Mouse (Mus musculus) hindbrain, embryonic 10.5 days (tissue): ENCODE data around the gene Sgpl1. TPM values are rescaled to one million over a fixed set of nuclear protein-coding genes. Genes with fewer than 3 reads are reported as not detected.

ENCODE experiments used
- DNase-seq: peaks from one replicate; pipeline ENCODE4 v3.0.0-alpha.2; 2017; ENCODE audit warnings: low spot score
- H3K27ac ChIP-seq: fragments of 300-500 bp; sonication (generic); 2 replicates; pipeline ENCODE4 v1.5.1; 2016; ENCODE audit warnings: mild to moderate bottlenecking, moderate library complexity
- H3K27me3 ChIP-seq: fragments of 300-500 bp; sonication (generic); 2 replicates; pipeline ENCODE4 v1.6.1; 2016; ENCODE audit warnings: mild to moderate bottlenecking; ENCODE audit not compliant: poor library complexity, insufficient read depth, severe bottlenecking
- H3K36me3 ChIP-seq: fragments of 300-500 bp; sonication (generic); 2 replicates; pipeline ENCODE4 v1.6.1; 2016; ENCODE audit warnings: mild to moderate bottlenecking, moderate library complexity
- H3K4me1 ChIP-seq: fragments of 300-500 bp; sonication (generic); replicated peaks from 2 replicates; pipeline ENCODE4 v1.6.1; 2016; ENCODE audit warnings: mild to moderate bottlenecking
- H3K4me3 ChIP-seq: fragments of 300-500 bp; sonication (generic); 2 replicates; pipeline ENCODE4 v1.5.1; 2016; ENCODE audit warnings: mild to moderate bottlenecking, moderate library complexity
- H3K9me3 ChIP-seq: fragments of 300-500 bp; sonication (generic); 2 replicates; pipeline ENCODE4 v1.6.1; 2016; ENCODE audit warnings: mild to moderate bottlenecking, moderate library complexity
- WGBS: fragments of 180-500 bp; shearing (Covaris S2); methylation state at CpG from one replicate; pipeline ENCODE4 v1.1.7; 2016; 5-methylcytosine and 5-hydroxymethylcytosine counted together
- polyA plus RNA-seq: library from polyadenylated mRNA; unstranded; fragments of >200 nt; fragmentation: Nextera tagmentation; extraction: Ambion mirVana; gene quantifications from 2 replicates; pipeline ENCODE4 v1.2.1, GENCODE M21; 2016

The Sgpl1 gene
- polyA plus RNA-seq, 1 experiment from 2014 or later: 73.0 TPM

GRCm38 (mm10) chr10:61068436-61069192, 78.9 kb downstream of the Sgpl1 start:
- 0 out of 2 replicates have a peak overlapping the region, but pooled peaks have one; percentile 24 for H3K27ac ChIP-seq
- peak; percentile 63 for DNase-seq
- H3K4me1 ChIP-seq: peaks cover 43% of the 10 kb centered on the region
- WGBS: 4% methylated on average over 8 of the region's 8 CpGs
- peak overlapping the region; percentile 18; the same call in 1 of the 2 replicates for H3K4me3 ChIP-seq
- H3K27me3 ChIP-seq: peaks cover 72% of the 10 kb centered on the region
- no peaks in the 10 kb centered on the region for H3K36me3 ChIP-seq
- H3K9me3 ChIP-seq: no peaks in the 10 kb centered on the region

DNA sequence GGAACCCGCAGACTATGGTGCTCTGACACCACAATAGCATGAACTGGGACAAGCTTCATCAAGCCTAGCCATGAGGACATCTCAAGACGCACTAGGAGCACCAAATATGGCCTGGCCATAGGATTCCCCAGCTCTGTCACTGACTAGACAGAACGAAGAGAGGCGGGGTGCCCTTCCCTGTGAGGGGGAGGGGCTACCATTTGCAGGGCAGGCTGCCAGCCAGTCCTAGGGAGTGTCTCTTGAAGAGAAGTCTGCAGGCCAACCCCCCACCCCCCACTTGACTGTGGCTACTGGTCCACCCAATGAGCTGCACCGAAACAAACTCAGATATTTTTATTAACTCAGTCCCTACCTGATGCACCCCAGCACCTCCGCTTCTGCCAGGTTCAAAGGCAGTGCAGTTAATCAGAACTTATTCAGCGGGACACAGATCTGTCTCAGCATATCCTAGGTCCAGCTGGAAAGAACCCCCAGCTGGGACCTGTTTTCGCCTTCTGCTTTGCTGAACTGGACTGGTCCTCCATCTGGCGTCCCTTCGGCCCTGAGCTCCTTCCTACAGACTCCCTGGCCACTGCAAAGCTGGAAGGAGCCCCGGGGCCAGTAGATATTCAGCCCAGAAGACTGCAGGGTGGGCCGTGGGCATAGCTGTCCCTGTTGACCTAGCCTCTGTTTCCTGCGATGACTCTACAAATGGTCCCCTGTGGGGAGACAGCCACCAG, 82.1 kb downstream of the Sgpl1 start:
- Histone ChIP-seq H3K9me3 (no peaks in the 10 kb centered on the region), H3K27ac (peak overlapping the region; percentile 79; the same call in 1 of the 2 replicates), H3K36me3 (no peaks in the 10 kb centered on the region), H3K27me3 (peaks cover 72% of the 10 kb centered on the region), H3K4me1 (peaks cover 46% of the 10 kb centered on the region), H3K4me3 (peak overlapping the region; percentile 37; the same call in 1 of the 2 replicates)
- DNase-seq: no peak
- WGBS: 50% methylated on average over 13 of the region's 13 CpGs

- Histone ChIP-seq H3K27ac (peak overlapping the region; percentile 79), H3K4me1 (peaks cover 52% of the 10 kb centered on the region), H3K4me3 (peak overlapping the region; percentile 37), H3K27me3 (peaks cover 67% of the 10 kb centered on the region), H3K9me3 (no peaks in the 10 kb centered on the region), H3K36me3 (no peaks in the 10 kb centered on the region)
- 5% methylated on average over 8 of the region's 8 CpGs for WGBS
- DNase-seq: peak; percentile 80
Observed at GRCm38 (mm10) chr10:61064635-61065034, 82.9 kb downstream of the Sgpl1 start.

DNA sequence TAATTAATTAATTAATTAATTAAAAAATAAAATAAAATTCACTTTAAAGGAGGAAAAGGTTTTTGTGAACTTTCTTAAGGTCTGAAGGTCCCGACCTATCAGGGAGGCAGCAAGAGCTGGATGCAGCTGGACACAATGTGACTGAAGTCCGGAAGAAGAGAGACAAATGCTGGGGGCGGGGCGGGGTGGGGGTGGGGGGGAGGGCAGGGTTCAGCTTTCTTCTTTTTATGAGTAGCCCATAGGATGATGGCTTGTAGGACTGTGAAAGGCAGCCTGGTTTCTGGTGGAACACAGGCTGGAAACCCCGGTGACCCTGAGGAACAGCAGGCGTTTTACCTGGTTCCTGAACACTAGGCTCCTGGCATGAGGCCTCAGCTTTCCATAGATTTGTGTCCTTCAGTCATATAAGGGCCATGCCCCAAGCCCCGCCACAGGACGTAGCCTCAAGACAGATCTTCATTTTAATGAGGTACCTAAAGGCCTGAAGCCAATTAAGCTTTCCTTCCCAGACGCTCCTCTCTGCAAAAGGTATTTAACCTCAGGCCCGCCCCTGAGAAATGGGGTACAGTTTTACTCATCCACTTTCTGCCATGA, 84.1 kb downstream of the Sgpl1 start:
- Histone ChIP-seq H3K4me3 (no peak overlapping the region), H3K9me3 (no peaks in the 10 kb centered on the region), H3K4me1 (peaks cover 44% of the 10 kb centered on the region), H3K27me3 (peaks cover 64% of the 10 kb centered on the region), H3K36me3 (no peaks in the 10 kb centered on the region), H3K27ac (no peak overlapping the region)
- no peak for DNase-seq
- WGBS: 69% methylated on average over 10 of the region's 10 CpGs

DNA sequence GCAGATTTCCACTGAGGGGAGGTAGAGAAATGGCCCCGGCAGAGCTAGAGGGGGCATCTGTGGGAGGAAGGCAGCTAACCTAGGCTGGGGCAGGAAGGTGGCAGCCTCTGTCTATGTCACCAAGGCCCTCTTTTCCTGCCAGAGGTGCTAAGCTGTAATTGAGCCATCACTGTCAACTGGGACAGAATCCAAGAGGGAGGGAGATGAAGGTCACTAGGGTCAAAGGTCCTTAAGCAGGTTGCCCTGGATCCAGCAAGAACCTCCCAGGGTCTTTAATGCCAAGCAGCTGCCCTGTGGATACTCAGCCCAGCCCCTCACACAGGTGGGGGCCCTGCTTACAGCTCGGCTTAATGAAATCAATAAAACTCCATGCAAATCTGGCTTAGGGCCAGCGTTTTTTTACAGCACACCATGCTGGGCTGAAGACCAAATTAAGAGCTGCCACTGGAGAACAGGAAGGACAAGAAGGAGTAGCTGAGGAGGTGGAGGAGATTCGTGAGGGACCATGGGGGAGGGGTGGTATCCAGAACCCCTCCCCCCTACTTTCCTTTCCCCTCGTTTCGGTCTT, 87.9 kb downstream of the Sgpl1 start:
- Histone ChIP-seq H3K4me3 (no peak overlapping the region), H3K4me1 (peaks cover 27% of the 10 kb centered on the region), H3K9me3 (peaks cover 9% of the 10 kb centered on the region), H3K27ac (no peak overlapping the region), H3K36me3 (no peaks in the 10 kb centered on the region), H3K27me3 (peaks cover 58% of the 10 kb centered on the region)
- WGBS: 28% methylated on average over 6 of the region's 6 CpGs
- peak; percentile 30 for DNase-seq

- Histone ChIP-seq H3K27ac (no peak overlapping the region), H3K4me3 (no peak overlapping the region), H3K9me3 (peaks cover 9% of the 10 kb centered on the region), H3K36me3 (no peaks in the 10 kb centered on the region), H3K27me3 (peaks cover 61% of the 10 kb centered on the region), H3K4me1 (peaks cover 22% of the 10 kb centered on the region)
- no CpG with 5 or more reads among the region's 1 CpGs for WGBS
- no peak for DNase-seq
Observed at GRCm38 (mm10) chr10:61059101-61059500, 88.4 kb downstream of the Sgpl1 start.

GRCm38 (mm10) chr10:61056661-61057060, 90.8 kb downstream of the Sgpl1 start:
- no peak overlapping the region for H3K4me3 ChIP-seq
- WGBS: 96% methylated on average over 7 of the region's 7 CpGs
- peaks cover 9% of the 10 kb centered on the region for H3K9me3 ChIP-seq
- peaks cover 13% of the 10 kb centered on the region for H3K4me1 ChIP-seq
- no peak overlapping the region for H3K27ac ChIP-seq
- no peak for DNase-seq
- peaks cover 70% of the 10 kb centered on the region for H3K27me3 ChIP-seq
- no peaks in the 10 kb centered on the region for H3K36me3 ChIP-seq

DNA sequence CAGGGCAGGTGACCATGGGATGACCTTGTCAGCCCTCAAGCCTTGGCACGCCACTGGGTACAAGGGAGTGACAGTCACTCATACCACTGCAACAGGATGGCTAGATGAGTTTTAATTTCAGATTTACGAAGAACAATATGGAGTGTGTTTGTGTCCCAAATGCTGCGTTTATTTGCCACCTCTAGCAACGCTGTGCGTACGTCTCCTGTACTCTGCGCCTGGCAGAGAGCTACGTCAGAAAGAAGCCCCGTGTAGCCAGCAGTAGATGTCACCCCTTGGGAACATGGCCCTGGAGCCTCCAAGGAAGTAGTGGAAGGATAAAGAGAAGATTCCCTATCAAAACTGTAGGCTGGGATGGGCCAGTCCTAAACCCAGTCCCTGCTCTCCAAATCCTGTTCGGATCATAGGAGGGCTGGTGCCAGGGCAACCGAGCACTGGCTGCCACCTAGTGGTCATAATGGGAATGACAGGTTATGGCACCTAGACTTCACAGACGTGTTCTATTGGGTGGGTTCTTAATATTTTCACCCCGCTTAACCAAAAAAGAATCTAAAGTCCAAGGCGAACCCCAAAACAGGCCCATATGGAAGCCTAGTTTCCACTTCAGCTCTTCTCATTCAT, 95.4 kb downstream of the Sgpl1 start:
- H3K9me3 ChIP-seq: peaks cover 9% of the 10 kb centered on the region
- no peaks in the 10 kb centered on the region for H3K36me3 ChIP-seq
- H3K4me3 ChIP-seq: no peak overlapping the region
- WGBS: 61% methylated on average over 14 of the region's 14 CpGs
- peaks cover 60% of the 10 kb centered on the region for H3K27me3 ChIP-seq
- peak; percentile 73 for DNase-seq
- no peaks in the 10 kb centered on the region for H3K4me1 ChIP-seq
- no peak overlapping the region for H3K27ac ChIP-seq

Other genes starting within 250 kb of the Sgpl1 start
- 23.5 and 26.3 TPM in 2 replicates for gene Pcbd1, start 58.4 kb downstream of the Sgpl1 start, polyA plus RNA-seq
- gene Tbata, start 24.3 kb upstream of the Sgpl1 start, polyA plus RNA-seq: 0.16 and 0.25 TPM in 2 replicates
- 0.26 and 0.43 TPM in 2 replicates for gene Adamts14, start 125.7 kb upstream of the Sgpl1 start, polyA plus RNA-seq
- not detected in 2 replicates for gene Prf1, start 150.1 kb upstream of the Sgpl1 start, polyA plus RNA-seq
- gene Pald1, start 235.8 kb upstream of the Sgpl1 start, polyA plus RNA-seq: 35.7 and 40.3 TPM in 2 replicates